Mouse (Mus musculus) ES-Bruce4 (cell line): ENCODE data around the gene Magi1. TPM values are rescaled to one million over a fixed set of nuclear protein-coding genes. Genes with fewer than 3 reads are reported as not detected.

Experiments
- H3K27ac ChIP-seq: 2 replicates; pipeline ENCODE4 v1.5.1; 2012; ENCODE audit warnings: low read length, inconsistent platforms; ENCODE audit not compliant: insufficient read depth
- H3K27me3 ChIP-seq: 2 replicates; pipeline ENCODE4 v1.6.1; 2012; ENCODE audit warnings: mild to moderate bottlenecking, low read length, inconsistent platforms; ENCODE audit not compliant: control insufficient read depth, poor library complexity, insufficient read depth, severe bottlenecking
- H3K36me3 ChIP-seq: 2 replicates; pipeline ENCODE4 v1.6.1; 2012; ENCODE audit warnings: inconsistent platforms, mild to moderate bottlenecking, low read length, moderate library complexity; ENCODE audit not compliant: control insufficient read depth, poor library complexity, insufficient read depth, severe bottlenecking
- H3K4me1 ChIP-seq: one replicate; pipeline ENCODE4 v1.8.1; 2011; ENCODE audit warnings: low read length; ENCODE audit not compliant: control insufficient read depth, insufficient read depth
- H3K4me3 ChIP-seq: 2 replicates; pipeline ENCODE4 v1.5.1; 2011; ENCODE audit warnings: low read depth, mild to moderate bottlenecking, low read length
- H3K9ac ChIP-seq: 2 replicates; pipeline ENCODE4 v1.6.1; 2012; ENCODE audit warnings: low read depth, mild to moderate bottlenecking, inconsistent platforms; ENCODE audit not compliant: poor library complexity, severe bottlenecking
- H3K9me3 ChIP-seq: replicated peaks from 2 replicates; pipeline ENCODE4 v1.6.1; 2012; ENCODE audit warnings: mild to moderate bottlenecking, low read length, inconsistent platforms; ENCODE audit not compliant: control insufficient read depth, poor library complexity, insufficient read depth, severe bottlenecking
- CTCF ChIP-seq: IDR thresholded peaks from one replicate; pipeline ENCODE4 v1.8.1; 2011; ENCODE audit warnings: low read depth, low read length
- EP300 ChIP-seq: IDR thresholded peaks from 2 replicates; pipeline ENCODE4 v1.6.1; 2011; ENCODE audit warnings: low read depth, low read length; ENCODE audit not compliant: insufficient read depth
- POLR2A ChIP-seq: IDR thresholded peaks from one replicate; pipeline ENCODE4 v1.8.1; 2011; ENCODE audit warnings: low read length; ENCODE audit not compliant: insufficient read depth
- polyA plus RNA-seq: library from polyadenylated mRNA; stranded (reverse); fragments of >200 nt; gene quantifications from 2 replicates; pipeline ENCODE4 v1.2.4, GENCODE M21; 2011; ENCODE audit warnings: low read depth; ENCODE audit not compliant: missing spikeins, insufficient read depth, insufficient read length

Magi1 gene
- polyA plus RNA-seq, 1 experiment = 22.4 TPM

DNA sequence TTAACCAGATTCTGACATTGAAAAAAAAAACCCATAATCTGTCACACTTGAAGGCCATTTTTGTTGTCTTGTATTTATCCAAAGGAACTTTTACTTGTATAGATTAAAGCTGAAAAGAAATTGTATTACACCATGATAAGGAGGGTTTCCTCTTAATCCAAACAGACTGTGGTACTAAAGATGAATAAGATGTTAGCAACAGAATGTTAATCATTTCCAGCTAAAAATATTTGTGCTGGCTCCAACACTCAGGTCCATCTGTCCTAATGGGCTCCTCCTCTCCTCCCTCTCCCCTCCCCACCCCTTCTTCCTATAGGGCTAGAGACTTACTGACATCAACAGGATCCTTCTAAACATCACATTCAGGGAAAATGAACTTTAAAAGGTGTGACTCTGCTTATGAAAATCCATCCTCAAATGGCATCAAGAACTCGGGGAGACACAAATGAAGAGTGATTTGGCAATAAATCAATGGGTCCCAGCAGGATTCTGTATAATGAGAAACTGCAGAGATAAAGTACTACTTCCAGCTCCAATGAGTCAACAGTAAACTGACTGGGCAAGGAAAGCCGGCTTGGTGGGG lies 102.0 kb downstream of the Magi1 start:
- TF ChIP-seq POLR2A (no peak), EP300 (no peak), CTCF (no peak)
- Histone ChIP-seq H3K4me1 (peaks cover 4% of the 10 kb centered on the region), H3K27ac (no peak overlapping the region)

GRCm38 (mm10) chr6:94180331-94181150 lies 103.2 kb downstream of the Magi1 start:
- H3K27ac ChIP-seq = peak overlapping the region; percentile 85
- TF ChIP-seq EP300 = 0 out of 2 replicates have a peak, but pooled peaks have one; percentile 31
- TF ChIP-seq CTCF = no peak
- no peak overlapping the region for H3K4me3 ChIP-seq
- no peaks in the 10 kb centered on the region for H3K36me3 ChIP-seq
- H3K9ac ChIP-seq = no peak overlapping the region
- peaks cover 4% of the 10 kb centered on the region for H3K4me1 ChIP-seq
- no peaks in the 10 kb centered on the region for H3K9me3 ChIP-seq
- H3K27me3 ChIP-seq = no peaks in the 10 kb centered on the region

More for the DNA sequence above, 102.0 kb downstream of the Magi1 start:
- Histone ChIP-seq H3K4me3 (no peak overlapping the region), H3K27me3 (no peaks in the 10 kb centered on the region), H3K36me3 (no peaks in the 10 kb centered on the region), H3K9me3 (no peaks in the 10 kb centered on the region), H3K9ac (no peak overlapping the region)

- peaks cover 2% of the 10 kb centered on the region for H3K4me1 ChIP-seq
- H3K27me3 ChIP-seq = no peaks in the 10 kb centered on the region
- TF ChIP-seq EP300 (peak; percentile 73), CTCF (no peak)
- H3K27ac ChIP-seq = no peak overlapping the region
- H3K9me3 ChIP-seq = no peaks in the 10 kb centered on the region
- no peak overlapping the region for H3K4me3 ChIP-seq
- H3K36me3 ChIP-seq = no peaks in the 10 kb centered on the region
- H3K9ac ChIP-seq = no peak overlapping the region
Observed at GRCm38 (mm10) chr6:94177559-94177958, 106.2 kb downstream of the Magi1 start.

DNA sequence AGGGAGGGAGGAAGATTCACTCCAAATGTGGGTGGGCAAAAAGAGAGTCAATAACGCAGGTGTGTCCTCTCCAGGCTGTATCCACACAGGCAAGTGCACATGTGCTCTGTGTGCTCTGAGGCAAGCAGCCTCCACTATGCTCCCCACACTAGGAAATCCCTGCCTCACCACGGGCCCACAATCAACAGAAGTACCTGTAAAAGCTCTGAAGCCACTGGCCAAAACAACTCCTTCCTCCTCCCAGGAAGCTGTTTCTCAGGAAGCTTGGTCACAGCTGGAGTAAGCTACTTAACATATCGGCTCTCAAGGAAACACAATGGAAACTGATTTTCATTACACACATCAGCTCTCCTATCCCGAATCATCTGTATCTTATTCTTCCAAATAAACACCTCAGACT lies 107.0 kb downstream of the Magi1 start:
- H3K27me3 ChIP-seq = no peaks in the 10 kb centered on the region
- peak overlapping the region; percentile 30; the same call in 1 of the 2 replicates for H3K27ac ChIP-seq
- no peak overlapping the region for H3K4me3 ChIP-seq
- H3K4me1 ChIP-seq = peaks cover 2% of the 10 kb centered on the region
- H3K9ac ChIP-seq = no peak overlapping the region
- 0 out of 2 replicates have a peak, but pooled peaks have one; percentile 41 for TF ChIP-seq EP300
- no peak for TF ChIP-seq CTCF
- no peaks in the 10 kb centered on the region for H3K9me3 ChIP-seq
- no peaks in the 10 kb centered on the region for H3K36me3 ChIP-seq

- no peaks in the 10 kb centered on the region for H3K4me1 ChIP-seq
- no peak overlapping the region for H3K4me3 ChIP-seq
Observed at GRCm38 (mm10) chr6:94171250-94171649, 112.5 kb downstream of the Magi1 start.

DNA sequence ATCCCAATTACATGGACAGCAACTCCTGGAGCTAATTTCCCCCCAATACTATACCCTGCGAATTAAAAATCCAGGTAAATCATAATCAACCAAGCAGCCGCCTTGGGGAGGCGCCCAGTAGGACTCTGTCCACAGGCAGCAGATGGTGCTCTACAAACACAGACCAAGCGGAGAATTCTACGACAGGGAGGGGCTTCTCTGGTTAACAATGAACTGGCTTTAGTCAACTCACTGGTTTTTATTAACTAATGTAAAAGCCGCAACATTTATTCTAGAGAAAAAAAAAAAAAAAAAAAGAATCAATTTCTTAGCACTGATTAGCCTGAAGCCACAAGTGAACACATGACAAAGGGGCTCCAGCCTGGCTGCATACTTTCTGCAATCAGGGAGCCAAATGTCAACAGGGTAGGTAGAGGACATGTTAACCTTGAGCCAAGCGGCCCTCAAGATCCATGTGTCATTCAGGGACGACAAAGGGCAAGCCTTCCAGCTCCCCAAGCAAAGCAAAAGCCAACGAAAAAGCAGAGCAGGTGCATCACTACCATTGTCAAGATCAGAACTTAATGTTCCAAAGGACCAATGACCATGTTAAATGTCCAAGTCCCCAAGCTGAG lies 114.0 kb downstream of the Magi1 start:
- H3K27ac ChIP-seq = peak overlapping the region; percentile 29; the same call in 1 of the 2 replicates
- no peaks in the 10 kb centered on the region for H3K9me3 ChIP-seq
- no peak overlapping the region for H3K9ac ChIP-seq
- TF ChIP-seq CTCF (peak; percentile 38), EP300 (peak; percentile 63; the same call in 1 of the 2 replicates), POLR2A (no peak)
- H3K36me3 ChIP-seq = no peaks in the 10 kb centered on the region
- no peak overlapping the region for H3K4me3 ChIP-seq
- H3K27me3 ChIP-seq = no peaks in the 10 kb centered on the region
- no peaks in the 10 kb centered on the region for H3K4me1 ChIP-seq

More at GRCm38 (mm10) chr6:94171250-94171649, 112.5 kb downstream of the Magi1 start:
- no peak overlapping the region for H3K9ac ChIP-seq
- TF ChIP-seq EP300 = no peak
- no peak for TF ChIP-seq CTCF
- TF ChIP-seq POLR2A = no peak
- no peaks in the 10 kb centered on the region for H3K27me3 ChIP-seq
- no peaks in the 10 kb centered on the region for H3K9me3 ChIP-seq
- H3K36me3 ChIP-seq = no peaks in the 10 kb centered on the region
- no peak overlapping the region for H3K27ac ChIP-seq
